Mouse (Mus musculus): ENCODE measurements around the gene Dapp1.

DNA sequence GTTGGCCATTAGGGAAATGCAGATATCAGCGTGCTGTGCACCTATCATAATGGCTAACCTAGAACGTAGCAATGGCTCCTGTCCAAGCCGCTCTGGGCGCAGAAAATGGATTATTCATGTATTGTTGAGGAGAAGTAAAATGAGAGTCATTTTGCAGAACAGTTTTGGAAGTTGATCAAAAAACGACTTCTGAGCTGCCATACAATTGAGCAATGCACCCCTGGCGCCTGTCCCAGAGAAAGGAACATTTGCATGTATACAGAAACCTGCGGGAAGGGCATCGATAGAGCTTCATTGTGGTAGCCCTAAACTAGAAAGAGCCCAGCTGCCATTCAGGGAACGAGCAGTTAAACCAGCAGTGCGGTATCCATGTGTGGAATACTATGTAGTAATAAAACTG is 81.2 kb downstream of the Dapp1 start:
- TF ChIP-seq CTCF (IDR thresholded peaks at IDR 0.05; ENCODE audit: low read depth, low read length), result no peak
- TF ChIP-seq POLR2A (IDR thresholded peaks at IDR 0.05; ENCODE audit: borderline replicate concordance, low read depth, low read length), result no peak

All from bone marrow macrophage, adult 2 months (primary cell).